Mouse (Mus musculus): ENCODE measurements around the gene Plbd2. TPM values are rescaled to one million over a fixed set of nuclear protein-coding genes. Genes with fewer than 3 reads are reported as not detected.

Plbd2 gene
- polyA plus RNA-seq, 1 experiment from 2014 or later = 49.6 TPM

GRCm38 (mm10) chr5:120517552-120517951, 14.1 kb upstream of the Plbd2 start:
- 50% methylated on average over 9 of the region's 9 CpGs for WGBS

GRCm38 (mm10) chr5:120516221-120516984, 13.0 kb upstream of the Plbd2 start:
- Histone ChIP-seq H3K27me3 (ENCODE audit: insufficient read depth, low read length) (no peaks in the 10 kb centered on the region), H3K9me3 (ENCODE audit: low read depth, low read length) (no peaks in the 10 kb centered on the region), H3K4me2 (no peak overlapping the region), H3K4me3 (ENCODE audit: low read depth, low read length) (no peak overlapping the region), H3K36me3 (ENCODE audit: insufficient read depth) (no peaks in the 10 kb centered on the region), H3K9ac (no peak overlapping the region), H3K4me1 (ENCODE audit: insufficient read depth) (peaks cover 11% of the 10 kb centered on the region), H3K27ac (ENCODE audit: low read depth) (no peak overlapping the region)
- WGBS = 40% methylated on average over 15 of the region's 15 CpGs
- DNase-seq (no peak), ATAC-seq (ENCODE audit: insufficient read depth) (no peak)
- TF ChIP-seq CTCF (IDR thresholded peaks at IDR 0.05; ENCODE audit: low read depth) = no peak

More at GRCm38 (mm10) chr5:120517552-120517951, 14.1 kb upstream of the Plbd2 start:
- H3K27me3 ChIP-seq (ENCODE audit: insufficient read depth, low read length) = no peaks in the 10 kb centered on the region
- DNase-seq (peak; percentile 29), ATAC-seq (ENCODE audit: insufficient read depth) (no peak)
- H3K4me3 ChIP-seq (ENCODE audit: low read depth, low read length) = no peak overlapping the region
- H3K9ac ChIP-seq = no peak overlapping the region
- H3K9me3 ChIP-seq (ENCODE audit: low read depth, low read length) = no peaks in the 10 kb centered on the region
- no peak overlapping the region for H3K27ac ChIP-seq (ENCODE audit: low read depth)
- H3K4me2 ChIP-seq = no peak overlapping the region
- H3K36me3 ChIP-seq (ENCODE audit: insufficient read depth) = no peaks in the 10 kb centered on the region
- TF ChIP-seq CTCF (IDR thresholded peaks at IDR 0.05; ENCODE audit: low read depth) = no peak
- peaks cover 11% of the 10 kb centered on the region for H3K4me1 ChIP-seq (ENCODE audit: insufficient read depth)

- no peak; the same call in 1 of the 2 replicates for TF ChIP-seq CTCF (IDR thresholded peaks at IDR 0.05; ENCODE audit: low read depth)
- Histone ChIP-seq H3K27me3 (ENCODE audit: insufficient read depth, low read length) (no peaks in the 10 kb centered on the region), H3K4me3 (ENCODE audit: low read depth, low read length) (no peak overlapping the region), H3K27ac (ENCODE audit: low read depth) (0 out of 2 replicates have a peak overlapping the region, but pooled peaks have one; percentile 60), H3K9me3 (ENCODE audit: low read depth, low read length) (no peaks in the 10 kb centered on the region), H3K9ac (no peak overlapping the region), H3K36me3 (ENCODE audit: insufficient read depth) (no peaks in the 10 kb centered on the region), H3K4me2 (no peak overlapping the region), H3K4me1 (ENCODE audit: insufficient read depth) (peaks cover 14% of the 10 kb centered on the region)
- ATAC-seq (ENCODE audit: insufficient read depth) = no peak
- DNase-seq = no peak
- WGBS = 70% methylated on average over 7 of the region's 7 CpGs
Observed at GRCm38 (mm10) chr5:120515451-120515850, 12.0 kb upstream of the Plbd2 start.

GRCm38 (mm10) chr5:120514754-120515153, 11.3 kb upstream of the Plbd2 start:
- no peak for TF ChIP-seq CTCF (IDR thresholded peaks at IDR 0.05; ENCODE audit: low read depth)
- DNase-seq = peak; percentile 93
- Histone ChIP-seq H3K4me1 (ENCODE audit: insufficient read depth) (peaks cover 14% of the 10 kb centered on the region), H3K4me2 (no peak overlapping the region), H3K27me3 (ENCODE audit: insufficient read depth, low read length) (no peaks in the 10 kb centered on the region), H3K9ac (no peak overlapping the region), H3K27ac (ENCODE audit: low read depth) (no peak overlapping the region), H3K4me3 (ENCODE audit: low read depth, low read length) (no peak overlapping the region), H3K9me3 (ENCODE audit: low read depth, low read length) (no peaks in the 10 kb centered on the region), H3K36me3 (ENCODE audit: insufficient read depth) (no peaks in the 10 kb centered on the region)
- peak; percentile 55 for ATAC-seq (ENCODE audit: insufficient read depth)
- 10% methylated on average over 4 of the region's 4 CpGs for WGBS

DNA sequence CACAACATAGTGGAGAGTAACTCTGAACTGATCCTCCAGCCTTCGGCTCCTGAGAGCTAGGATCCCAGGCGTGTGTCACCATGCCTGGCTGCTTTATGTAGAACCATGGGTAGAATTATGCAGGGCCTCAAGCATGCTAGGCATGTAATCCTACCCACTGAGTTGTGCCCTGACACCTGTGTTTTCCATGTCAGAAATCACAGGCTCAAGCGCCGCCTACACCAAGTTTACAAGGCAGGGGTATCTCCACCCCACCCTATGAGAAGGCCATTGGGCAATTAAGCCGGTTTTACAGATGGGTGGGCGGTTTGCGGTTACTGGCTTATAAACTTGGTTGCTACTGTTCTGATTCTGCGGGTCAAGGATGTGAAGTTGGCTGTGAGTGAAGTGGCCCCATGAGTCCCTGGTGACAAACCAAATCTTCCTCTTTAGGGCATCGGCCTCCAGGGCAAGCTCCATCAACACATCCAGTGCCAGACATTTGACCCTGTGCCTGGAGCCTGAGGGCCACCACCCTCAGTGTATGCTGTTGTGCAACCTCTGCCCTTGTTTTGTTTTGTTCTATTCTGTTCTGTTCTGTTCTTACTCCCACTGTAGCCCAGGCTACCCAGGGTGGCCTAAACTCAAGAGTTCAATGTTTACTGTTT, 10.7 kb upstream of the Plbd2 start:
- DNase-seq (no peak), ATAC-seq (ENCODE audit: insufficient read depth) (no peak)
- Histone ChIP-seq H3K36me3 (ENCODE audit: insufficient read depth) (no peaks in the 10 kb centered on the region), H3K4me2 (no peak overlapping the region), H3K4me1 (ENCODE audit: insufficient read depth) (peaks cover 14% of the 10 kb centered on the region), H3K27me3 (ENCODE audit: insufficient read depth, low read length) (no peaks in the 10 kb centered on the region), H3K9me3 (ENCODE audit: low read depth, low read length) (no peaks in the 10 kb centered on the region), H3K4me3 (ENCODE audit: low read depth, low read length) (no peak overlapping the region), H3K9ac (no peak overlapping the region), H3K27ac (ENCODE audit: low read depth) (no peak overlapping the region)
- 88% methylated on average over 9 of the region's 9 CpGs for WGBS
- TF ChIP-seq CTCF (IDR thresholded peaks at IDR 0.05; ENCODE audit: low read depth) = no peak

GRCm38 (mm10) chr5:120512911-120513555, 9.6 kb upstream of the Plbd2 start:
- Histone ChIP-seq H3K9me3 (ENCODE audit: low read depth, low read length) (no peaks in the 10 kb centered on the region), H3K27ac (ENCODE audit: low read depth) (no peak overlapping the region), H3K4me3 (ENCODE audit: low read depth, low read length) (no peak overlapping the region), H3K9ac (no peak overlapping the region), H3K4me1 (ENCODE audit: insufficient read depth) (peaks cover 14% of the 10 kb centered on the region), H3K4me2 (no peak overlapping the region), H3K27me3 (ENCODE audit: insufficient read depth, low read length) (no peaks in the 10 kb centered on the region), H3K36me3 (ENCODE audit: insufficient read depth) (no peaks in the 10 kb centered on the region)
- WGBS = 59% methylated on average over 15 of the region's 15 CpGs
- TF ChIP-seq CTCF (IDR thresholded peaks at IDR 0.05; ENCODE audit: low read depth) = no peak
- DNase-seq (no peak), ATAC-seq (ENCODE audit: insufficient read depth) (no peak)
